20 mouse cellular contexts compared by ENCODE assay signal in the genomic region with DNA sequence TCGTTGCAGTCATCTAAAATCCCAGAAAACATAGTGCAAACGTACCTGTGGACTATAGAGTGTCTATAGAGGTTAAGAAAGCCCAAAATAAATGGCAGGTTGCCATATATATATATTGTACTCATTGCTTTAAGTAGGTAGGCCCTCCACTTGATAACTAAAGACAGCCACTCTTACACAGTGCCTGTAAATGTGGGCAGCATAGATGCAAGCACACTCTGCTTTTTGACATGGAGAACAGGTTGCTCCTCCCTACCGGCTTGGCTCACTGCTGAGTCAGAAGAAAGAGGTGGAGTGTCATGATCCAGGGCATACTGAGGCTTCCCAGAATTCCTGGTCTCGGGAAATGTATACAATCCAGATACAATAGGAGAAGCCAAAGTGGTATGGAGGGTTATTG.
"Had no signal": no experiment of that assay in that cellular context is flagged by ENCODE, and none has a peak within 500 bp of the region (broad histone marks: within the 10 kb centered on the region; RNA-seq: fewer than 3 reads in every experiment).

No protein-coding gene starts in this region.

- ATAC-seq: liver, postnatal 0 days; lung, postnatal 0 days had no signal

- H3K27ac ChIP-seq: kidney, postnatal 0 days; layer of hippocampus, adult 2 months; liver, embryonic 14.5 days; macrophage; midbrain, embryonic 13.5 days; neural tube, embryonic 12.5 days; stomach, postnatal 0 days had no signal

- H3K4me3 ChIP-seq: layer of hippocampus, adult 2 months; midbrain, embryonic 13.5 days; neural tube, embryonic 12.5 days had no signal

- H3K4me2 ChIP-seq: liver, embryonic 11.5 days; lung, embryonic 14.5 days; midbrain, embryonic 13.5 days; neural tube, embryonic 12.5 days had no signal

- H3K9me3 ChIP-seq: midbrain, embryonic 13.5 days; neural tube, embryonic 12.5 days had no signal

- H3K27me3 ChIP-seq: midbrain, embryonic 13.5 days; neural tube, embryonic 12.5 days had no signal

- H3K4me1 ChIP-seq: midbrain, embryonic 13.5 days; neural tube, embryonic 12.5 days had no signal

- DNase-seq: kidney, adult 2 months; kidney, postnatal 25 days; layer of hippocampus, adult 9-11 months; liver, postnatal 0 days; lung, embryonic 14.5 days; right cerebral cortex, adult 18-20 months; right cerebral cortex, postnatal 14 days; right cerebral cortex, postnatal 4 days; thymus, adult 2 months; thymus, postnatal 14 days; thymus, postnatal 4 days had no signal

- H3K36me3 ChIP-seq: midbrain, embryonic 13.5 days; neural tube, embryonic 12.5 days had no signal

- H3K9ac ChIP-seq: liver, embryonic 14.5 days; liver, postnatal 0 days; lung, embryonic 14.5 days; midbrain, embryonic 13.5 days; neural tube, embryonic 12.5 days had no signal
